Mouse (Mus musculus): Measurements from ENCODE around the gene Snap91.

Snap91 gene

DNA sequence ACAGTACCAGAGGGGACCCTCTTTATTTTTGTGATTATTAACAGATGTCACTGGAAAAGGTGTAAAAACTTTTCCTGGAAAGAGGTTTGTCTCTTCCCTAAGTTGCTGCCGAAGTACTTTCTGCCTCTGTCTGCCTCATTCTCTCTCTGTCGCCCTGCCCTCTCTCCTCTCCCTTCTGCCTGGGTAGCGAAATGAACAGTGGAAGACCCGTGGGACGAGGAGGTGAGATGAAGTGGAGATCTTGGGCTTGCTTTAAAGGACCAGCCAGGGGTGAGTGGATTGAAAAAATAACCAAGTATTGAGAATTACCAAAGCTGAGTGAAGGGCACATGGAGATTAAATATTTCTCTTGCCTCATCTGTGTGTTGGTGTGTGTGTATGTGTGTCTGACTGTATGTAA is 136.4 kb downstream of the Snap91 start:
- DNase-seq (ENCODE audit: low spot score) = no peak

DNA sequence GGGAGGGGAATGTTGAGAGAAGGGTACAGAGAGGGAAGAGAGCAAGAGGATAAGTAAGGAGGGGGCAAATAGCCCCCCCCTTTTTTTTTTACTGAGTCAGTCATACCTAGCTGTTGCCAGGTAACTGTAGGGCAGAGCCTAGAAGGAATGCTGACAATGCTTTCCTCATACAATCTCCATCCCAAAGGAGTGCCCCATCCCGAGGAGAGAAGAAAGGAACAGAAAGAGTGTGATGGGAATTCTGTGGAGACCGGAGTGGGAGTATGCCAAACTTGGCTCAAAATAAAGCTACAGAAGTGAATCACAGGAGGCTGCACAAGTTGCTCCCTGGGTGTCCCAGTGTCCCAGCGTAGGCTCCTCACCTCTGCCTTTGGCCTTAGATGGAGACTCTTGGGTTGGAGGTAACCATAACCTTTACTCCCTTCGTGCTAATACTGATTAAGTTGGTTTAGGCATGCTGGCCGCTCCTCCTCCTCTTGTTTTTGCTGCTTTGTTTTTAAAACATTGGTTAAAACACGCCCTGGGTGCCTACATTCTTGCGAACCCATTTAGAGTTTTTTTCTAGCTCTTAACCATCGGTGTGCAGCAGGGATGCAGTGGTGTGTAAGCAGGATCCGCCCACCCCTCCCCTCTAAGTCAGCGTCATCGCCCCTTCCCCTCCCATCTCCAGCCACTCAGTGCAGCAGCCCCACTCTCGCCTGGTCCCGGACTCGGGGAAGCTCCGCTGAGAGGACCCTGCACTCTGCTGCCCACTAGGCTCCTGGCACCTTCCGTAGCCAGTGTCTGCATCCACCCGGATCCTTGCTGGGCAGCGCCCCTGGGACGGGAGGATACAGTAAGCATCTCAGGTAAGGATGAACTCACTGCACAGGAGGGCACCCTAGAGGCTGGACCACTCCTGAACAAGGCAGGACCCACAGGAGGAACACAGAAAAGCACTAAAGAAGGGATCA is 137.2 kb downstream of the Snap91 start, which contains the start of gene Prss35:
Prss35 (plus strand) TSS at position 691 of the 953 bp plus-strand sequence.
- DNase-seq (ENCODE audit: low spot score) = peak; percentile 80

DNA sequence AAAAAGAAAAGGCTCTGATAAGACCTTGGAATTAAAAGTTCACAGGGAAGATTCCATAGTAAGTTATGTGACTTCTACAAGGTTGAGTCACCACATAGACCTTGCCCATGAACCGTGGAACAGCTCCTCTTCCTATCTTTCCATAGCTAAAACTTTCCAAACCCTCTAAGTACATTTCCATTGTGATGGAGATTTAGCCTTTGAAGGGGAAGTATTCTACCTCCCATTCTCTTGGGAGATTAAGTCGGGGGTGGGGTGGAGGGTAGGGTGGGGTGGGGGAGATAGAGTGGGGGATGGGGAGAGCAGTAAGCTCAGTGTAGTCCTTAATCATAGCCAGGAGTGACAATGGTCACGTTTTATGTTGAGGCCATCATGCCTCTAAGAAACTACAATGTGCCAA is 140.5 kb downstream of the Snap91 start:
- DNase-seq (ENCODE audit: low spot score) = no peak

DNA sequence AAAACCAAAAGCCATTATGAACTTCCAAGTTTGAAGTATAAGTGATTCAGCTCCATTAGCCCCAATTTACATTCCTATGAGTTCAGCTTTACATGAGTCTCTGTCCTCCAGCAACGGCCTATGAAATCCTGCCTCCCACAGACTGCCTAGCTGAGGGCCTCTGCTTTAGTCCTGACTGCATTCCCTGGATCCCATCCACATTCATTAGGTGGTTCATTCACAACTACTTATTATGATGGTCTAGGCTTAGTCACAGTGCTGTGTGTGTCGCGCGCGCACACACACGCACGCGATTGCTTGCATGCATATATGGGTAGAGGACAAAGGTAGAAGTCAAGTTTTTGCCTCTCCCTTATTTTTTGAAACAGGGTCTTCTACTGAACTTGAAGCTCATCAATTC is 141.7 kb downstream of the Snap91 start:
- no peak for DNase-seq (ENCODE audit: low spot score)

DNA sequence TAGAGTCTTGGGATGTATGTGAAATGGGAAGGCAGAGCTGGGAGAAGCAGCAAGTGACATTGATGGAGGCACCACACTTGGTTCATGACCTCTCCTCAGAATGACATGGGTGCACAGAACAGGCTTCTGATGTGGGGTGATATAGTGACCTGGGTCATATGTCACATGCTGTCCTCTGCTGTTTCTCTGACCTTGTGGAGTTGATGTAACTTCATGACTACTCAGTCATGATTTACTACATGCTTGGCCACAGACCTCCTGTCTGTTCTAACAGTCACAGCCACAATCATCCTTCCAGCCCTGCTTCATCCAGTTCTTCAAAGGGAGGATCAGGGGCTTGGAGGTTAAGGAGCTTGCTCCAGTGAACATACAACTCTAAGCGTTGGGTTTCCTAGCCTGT is 142.4 kb downstream of the Snap91 start:
- no peak for DNase-seq (ENCODE audit: low spot score)

DNA sequence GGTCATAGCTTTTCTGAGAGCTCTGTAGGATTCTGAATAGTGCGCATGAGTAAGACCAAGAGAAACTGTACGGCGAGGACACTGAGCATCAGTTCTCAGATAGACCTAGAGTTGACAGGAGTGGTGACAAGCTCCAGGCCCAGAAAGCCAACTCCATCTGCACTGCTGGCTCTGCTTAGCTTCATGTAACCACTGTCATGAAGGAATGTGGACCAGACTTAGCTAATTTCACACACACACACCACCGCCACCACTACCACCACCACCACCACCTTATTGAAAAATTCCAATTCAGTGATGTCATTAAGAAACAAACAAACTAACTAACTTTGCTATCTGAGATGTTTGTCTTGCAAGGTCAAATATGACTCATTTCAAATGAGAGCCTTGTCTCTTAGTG is 143.5 kb downstream of the Snap91 start:
- no peak for DNase-seq (ENCODE audit: low spot score)

DNA sequence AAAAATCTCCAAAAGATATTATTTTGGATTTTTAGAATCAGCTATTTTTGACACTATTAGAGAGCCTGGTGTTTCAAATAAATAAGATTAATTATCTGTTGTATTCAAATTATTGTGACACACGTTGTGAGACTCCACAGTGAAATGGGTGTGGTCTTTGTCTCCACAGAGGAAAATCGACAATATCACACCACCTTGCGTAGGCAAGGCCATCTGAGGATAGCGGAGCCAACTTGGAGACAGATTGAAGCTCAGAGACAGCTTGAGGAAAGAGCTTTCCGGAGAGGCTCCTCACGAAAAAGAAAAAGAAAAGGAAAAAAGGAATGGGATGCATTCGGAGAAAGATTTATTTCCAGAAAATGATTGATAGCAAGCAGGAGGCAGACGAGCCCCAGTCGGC is 145.7 kb downstream of the Snap91 start:
- DNase-seq (ENCODE audit: low spot score) = no peak

DNA sequence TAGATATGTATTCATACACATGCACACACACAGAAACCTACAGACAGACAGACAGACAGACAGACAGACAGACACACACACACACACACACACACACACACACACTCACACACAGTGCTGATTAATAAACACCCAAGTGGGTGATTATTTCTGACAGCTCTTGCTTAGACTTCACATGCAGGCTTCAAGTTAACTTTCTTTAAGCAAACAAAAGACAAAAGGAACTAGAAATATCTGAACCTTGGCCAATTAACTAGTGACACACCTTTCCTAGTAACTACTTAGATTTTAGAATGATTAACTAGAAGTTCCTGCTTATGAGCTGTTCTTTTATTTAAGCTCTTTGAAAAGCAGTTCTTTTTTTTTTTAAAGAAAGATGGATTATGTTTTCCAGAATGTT is 146.1 kb downstream of the Snap91 start:
- no peak for DNase-seq (ENCODE audit: low spot score)

DNA sequence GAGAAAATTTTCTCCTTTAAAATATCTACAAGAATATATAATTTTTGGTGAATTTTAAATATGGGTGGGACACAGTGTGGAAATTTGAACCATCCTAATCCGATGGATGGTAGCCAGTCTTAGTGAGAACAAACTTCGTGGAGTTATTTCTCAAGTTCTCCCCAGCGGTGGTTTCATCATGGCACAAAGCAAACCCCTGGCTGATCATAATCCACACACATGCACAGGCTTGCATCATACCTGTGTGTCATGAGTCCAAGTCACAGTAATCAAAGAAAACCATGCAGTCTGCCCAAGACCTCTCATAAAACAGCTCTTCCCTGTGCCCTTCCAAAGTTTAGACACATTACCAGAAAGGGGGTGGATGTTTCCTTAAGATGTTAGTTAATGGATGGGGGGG is 150.6 kb downstream of the Snap91 start:
- DNase-seq (ENCODE audit: low spot score) = no peak

DNA sequence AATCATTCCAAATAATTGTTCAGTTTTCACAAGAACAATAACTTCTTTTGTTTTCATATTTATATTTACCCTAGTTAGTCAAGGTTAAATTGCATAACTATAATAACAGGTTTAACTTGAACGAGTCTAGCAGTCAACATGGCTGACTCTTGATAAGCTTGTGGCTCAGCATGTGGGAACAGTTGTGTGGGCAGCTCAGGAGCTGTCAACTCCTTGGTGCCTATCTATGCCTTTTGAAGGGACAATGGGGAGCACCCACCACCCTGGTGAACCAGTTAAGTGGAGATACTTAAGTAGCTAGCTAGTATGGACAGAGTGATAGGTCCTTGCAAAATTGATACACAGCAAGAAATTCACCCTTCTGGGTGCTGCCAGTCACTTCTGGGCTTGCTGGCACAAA is 151.4 kb downstream of the Snap91 start:
- DNase-seq (ENCODE audit: low spot score) = no peak

DNA sequence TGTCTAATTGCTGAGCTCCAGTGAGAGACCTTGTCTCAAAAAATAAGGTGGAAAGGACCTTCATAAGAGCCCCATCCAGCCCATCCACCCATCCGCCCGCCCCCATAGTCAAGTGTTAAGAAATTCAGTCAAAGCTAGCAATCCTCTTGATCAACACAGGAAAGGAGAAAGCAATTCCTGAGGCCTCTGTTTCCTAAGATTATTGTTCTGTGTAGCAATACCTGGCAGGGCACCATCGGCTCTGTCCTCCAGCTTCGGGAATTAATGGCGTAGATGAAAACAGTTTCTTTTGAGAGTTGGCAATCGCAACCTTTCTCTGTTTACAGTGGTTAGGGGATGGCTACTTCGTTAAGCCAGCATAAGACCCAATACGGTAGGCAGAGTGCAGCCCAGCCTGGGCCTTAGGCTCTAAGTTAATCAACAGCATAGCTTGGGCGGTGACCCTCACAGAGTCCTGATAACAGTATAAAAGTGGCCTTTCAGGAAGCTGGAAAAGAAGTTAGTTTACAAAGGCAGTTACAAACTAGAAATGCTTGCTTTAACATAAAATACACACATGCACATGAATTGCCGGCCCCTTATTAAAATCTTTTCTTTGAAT is 152.1 kb downstream of the Snap91 start:
- no peak for DNase-seq (ENCODE audit: low spot score)

DNA sequence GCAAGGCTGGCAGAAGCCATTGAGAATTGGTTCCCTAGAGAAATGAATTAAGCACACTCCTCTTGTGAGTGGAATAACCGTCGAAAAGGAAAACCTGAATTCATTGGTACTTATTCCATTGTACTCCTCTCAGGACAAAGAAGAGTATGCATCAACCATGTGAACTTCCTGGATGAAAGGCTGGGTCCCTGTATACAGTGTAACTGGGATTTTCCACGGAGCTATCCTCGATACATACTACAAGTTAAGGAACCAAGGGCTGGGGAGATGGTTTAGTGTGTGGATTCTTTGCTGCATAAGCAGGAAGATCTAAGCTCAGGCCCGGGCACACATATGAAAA is 154.1 kb downstream of the Snap91 start:
- no peak for DNase-seq (ENCODE audit: low spot score)

DNA sequence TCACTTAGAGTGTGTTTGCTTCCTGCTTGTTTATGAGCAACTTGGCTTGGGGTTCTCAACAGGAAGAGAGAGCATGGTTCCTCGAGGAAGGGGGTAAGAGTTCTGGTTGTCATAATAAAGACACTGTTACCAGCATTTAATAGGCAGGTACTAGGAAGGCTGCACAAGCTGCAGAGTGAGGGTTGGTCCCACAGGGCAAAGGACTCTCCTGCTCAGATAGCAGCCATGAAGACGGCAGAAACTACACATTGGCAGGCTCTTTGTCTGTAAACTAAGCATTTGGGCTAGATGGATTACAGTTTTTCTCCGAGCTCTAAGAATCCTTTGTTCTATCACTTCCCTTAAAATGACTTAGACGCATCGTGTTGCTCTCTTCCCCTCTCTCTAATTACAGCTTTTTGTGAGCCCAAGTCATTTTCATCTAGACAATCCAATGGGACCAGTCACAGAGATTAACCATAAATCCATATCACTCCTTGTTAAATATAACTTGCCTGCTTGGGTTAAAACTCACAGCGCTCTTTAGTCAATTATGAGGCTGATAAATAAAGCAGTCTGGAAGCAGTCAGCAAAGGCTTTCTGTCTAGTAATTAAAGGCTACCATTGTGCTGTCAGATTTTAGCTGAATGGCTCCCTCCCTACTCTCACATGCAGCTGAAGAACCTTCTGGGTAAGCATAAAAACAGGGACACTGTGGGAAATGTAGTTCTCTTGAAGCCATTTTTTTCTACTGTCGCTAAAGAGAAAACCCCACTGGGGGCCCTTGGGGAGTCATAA is 154.7 kb downstream of the Snap91 start:
- DNase-seq (ENCODE audit: low spot score) = no peak

DNA sequence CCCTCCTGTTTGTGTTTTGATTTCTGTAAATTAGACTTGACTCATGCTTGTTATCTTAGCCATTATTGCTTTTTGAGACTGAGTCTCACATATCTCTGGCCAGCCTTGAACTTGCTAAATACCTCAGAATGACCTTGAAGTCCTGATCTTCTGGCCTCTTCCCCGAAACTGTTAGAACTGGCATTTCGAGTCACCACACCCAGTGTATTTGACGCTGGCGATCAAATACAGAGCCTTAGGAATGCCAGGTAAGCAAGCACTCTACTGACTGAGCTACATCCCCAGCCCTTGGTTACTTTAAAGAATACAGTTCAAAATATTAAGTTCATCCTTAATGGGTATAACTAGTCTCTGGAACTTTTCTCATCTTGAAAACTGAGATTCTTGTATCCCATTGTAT is 155.4 kb downstream of the Snap91 start:
- DNase-seq (ENCODE audit: low spot score) = no peak

DNA sequence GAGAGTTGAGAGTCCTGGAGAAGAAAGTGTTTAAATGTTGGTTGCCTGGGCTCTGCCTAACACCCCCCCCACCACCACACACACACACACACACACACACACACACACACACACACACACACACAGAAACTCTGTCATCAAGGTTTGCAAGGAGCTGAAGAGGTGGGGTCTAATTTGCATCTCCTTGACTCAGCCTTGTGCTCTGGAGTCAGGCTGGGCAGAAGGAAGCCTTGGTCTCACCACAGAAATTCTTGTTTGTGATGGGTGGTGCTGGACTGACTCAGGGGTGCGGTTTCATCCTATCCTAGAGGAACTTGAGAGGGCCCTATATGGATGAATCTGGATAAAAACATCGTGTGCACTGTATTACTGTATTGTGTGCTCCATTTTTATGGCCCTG is 159.7 kb downstream of the Snap91 start:
- DNase-seq (ENCODE audit: low spot score) = no peak

DNA sequence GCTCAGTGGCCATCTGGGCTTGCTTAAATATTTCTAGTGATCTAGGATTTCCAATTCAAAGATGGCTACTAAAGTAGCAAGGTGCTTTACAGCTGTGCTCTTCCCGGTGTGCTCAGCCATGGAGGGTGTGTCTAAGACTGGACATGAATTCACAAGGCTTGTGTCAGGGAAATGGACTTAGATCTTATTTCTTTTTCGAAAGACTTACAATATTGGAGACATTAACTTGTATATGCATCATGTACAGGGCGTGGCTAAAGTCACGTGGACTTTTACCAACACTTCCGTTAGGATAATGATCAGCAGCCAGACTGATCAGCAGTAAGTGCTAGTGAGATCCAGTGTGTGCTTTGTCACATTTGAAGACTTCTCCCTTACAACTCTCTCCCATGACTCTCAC is 160.2 kb downstream of the Snap91 start:
- no peak for DNase-seq (ENCODE audit: low spot score)

DNA sequence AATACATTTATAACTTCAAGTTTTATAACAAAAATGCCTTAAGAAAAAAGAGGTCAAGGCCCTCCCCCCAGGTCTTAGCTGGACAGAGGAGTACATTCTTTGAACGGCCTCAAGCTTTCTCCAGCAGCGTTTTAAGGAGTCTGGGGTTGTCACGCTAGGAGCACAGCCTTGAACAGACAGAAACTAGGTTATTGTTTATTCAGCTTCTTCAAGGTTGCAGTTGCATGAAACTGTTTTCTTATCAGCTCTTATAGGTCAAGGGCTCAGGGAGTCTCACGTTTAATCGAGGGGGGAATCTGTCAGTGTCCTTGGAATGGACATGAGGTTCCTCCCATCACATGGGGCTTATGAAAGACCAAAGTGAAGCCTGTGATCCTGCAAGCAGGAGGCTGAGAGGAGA is 163.3 kb downstream of the Snap91 start:
- DNase-seq (ENCODE audit: low spot score) = peak; percentile 53

DNA sequence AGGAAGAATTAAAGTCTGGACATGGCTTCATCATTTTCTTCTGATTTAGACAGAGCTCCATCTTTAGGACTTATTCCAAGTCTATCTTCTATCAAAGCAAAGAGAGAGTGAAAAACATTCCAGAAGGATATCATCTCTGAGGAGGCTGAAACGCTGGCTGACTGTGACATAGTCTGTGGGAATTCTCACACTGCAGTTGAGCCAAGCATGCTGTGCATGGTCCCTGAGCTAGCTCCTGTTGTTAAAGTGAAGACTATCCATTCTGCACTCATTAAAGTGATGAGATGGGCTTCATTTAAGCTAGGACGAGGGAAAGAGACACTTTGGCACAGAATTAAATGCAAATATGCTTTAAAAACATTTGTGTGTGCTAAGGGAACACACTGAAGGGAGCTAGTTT is 163.9 kb downstream of the Snap91 start:
- no peak for DNase-seq (ENCODE audit: low spot score)

Data from testis, postnatal 10 days (tissue).